Mouse (Mus musculus): ENCODE data around the gene Vmn1r128.
"Not testable (repeated sequence)": the region's sequence is repeated elsewhere in the genome, so short reads cannot be mapped to it uniquely, and the experiment has no call there.

Gene Vmn1r128

GRCm38 (mm10) chr7:21349073-21349472, at the start of gene Vmn1r128:
Gene Vmn1r128, plus strand, starts transcription at chr7:21349373.
- DNase-seq (ENCODE audit: low spot score in 2 of 2): not testable (repeated sequence)

GRCm38 (mm10) chr7:21301367-21301766, 47.8 kb upstream of the Vmn1r128 start, which contains the start of gene Vmn1r126:
Gene Vmn1r126, minus strand, starts transcription at chr7:21301467.
- not testable (repeated sequence) for DNase-seq (ENCODE audit: low spot score in 2 of 2)

- DNase-seq (ENCODE audit: low spot score in 2 of 2): not testable (repeated sequence)
These were observed 29.4 kb upstream of the Vmn1r128 start, which contains the start of gene Vmn1r127 for GRCm38 (mm10) chr7:21319761-21320160. Gene Vmn1r127, minus strand, starts transcription at chr7:21319861.

- not testable (repeated sequence) for DNase-seq (ENCODE audit: low spot score in 2 of 2)
These were observed 12.0 kb downstream of the Vmn1r128 start, which contains the start of gene Vmn1r129 for GRCm38 (mm10) chr7:21361191-21361590. Gene Vmn1r129, minus strand, starts transcription at chr7:21361291.
